24 mouse cellular contexts compared by ENCODE assay signal in genomic region chr2:147515436-147515835, GRCm38 (mm10).
DNase-seq lines count a peak whose midpoint lies in the region; ATAC-seq lines count a peak whose summit lies in the region.
"Had no signal": no experiment of that assay in that cellular context is flagged by ENCODE, and none has a peak within 500 bp of the region (broad histone marks: within the 10 kb centered on the region; RNA-seq: fewer than 3 reads in every experiment).

No protein-coding gene starts in this region.

- no peak for ATAC-seq in heart, embryonic 11.5 days (replicated peaks; ENCODE audit: insufficient number of reproducible peaks, low FRiP score, low TSS enrichment)
- ATAC-seq: activated CD4-positive, CD25-positive, alpha-beta regulatory T cell, adult 4 months; forebrain, embryonic 13.5 days; liver, embryonic 12.5 days had no signal

- H3K4me3 ChIP-seq in heart, embryonic 11.5 days (ENCODE audit: low read depth, low read length): no peak overlapping the region
- H3K4me3 ChIP-seq: embryonic facial prominence, embryonic 12.5 days; erythroblast, embryonic 14.5 days; forebrain, embryonic 13.5 days; heart, embryonic 15.5 days; left cerebral cortex, adult 2 months; liver, embryonic 12.5 days; lung, embryonic 15.5 days; midbrain, embryonic 10.5 days had no signal

- no peak overlapping the region for H3K4me2 ChIP-seq in heart, embryonic 11.5 days
- H3K4me2 ChIP-seq: embryonic facial prominence, embryonic 12.5 days; forebrain, embryonic 13.5 days; heart, embryonic 15.5 days; hindbrain, embryonic 14.5 days; liver, embryonic 12.5 days; lung, embryonic 15.5 days had no signal

- DNase-seq in adrenal gland, postnatal 10 days: peak; percentile 62
- DNase-seq in adrenal gland, adult 18-20 months (ENCODE audit: low spot score in 2 of 2): no peak
- DNase-seq in heart, adult 18-20 months: peak; percentile 34 to 41
- DNase-seq in adrenal gland, postnatal 14 days: peak; percentile 46
- peak; percentile 2 to 3 for DNase-seq in cerebellum, postnatal 36 days
- no peak for DNase-seq in gastrocnemius, postnatal 25 days
- DNase-seq in c-Kit-positive CD71-positive TER-119-positive erythroid progenitor cells, embryonic 14.5 days (ENCODE audit: low spot score): no peak
- DNase-seq: gastrocnemius, postnatal 14 days; kidney, adult 8-10 months; kidney, postnatal 36 days; layer of hippocampus, adult 9-11 months had no signal

- 73% methylated on average over 3 of the region's 3 CpGs for WGBS in heart, embryonic 11.5 days (ENCODE audit: insufficient replicate concordance)

- no peaks in the 10 kb centered on the region for H3K4me1 ChIP-seq in heart, embryonic 11.5 days (ENCODE audit: control insufficient read depth, insufficient read depth, low read length)
- H3K4me1 ChIP-seq: embryonic facial prominence, embryonic 12.5 days; forebrain, embryonic 13.5 days; heart, embryonic 15.5 days; liver, embryonic 12.5 days; lung, embryonic 15.5 days; midbrain, embryonic 10.5 days had no signal

- no peaks in the 10 kb centered on the region for H3K27me3 ChIP-seq in heart, embryonic 11.5 days (ENCODE audit: control insufficient read depth, insufficient read depth, low read length)
- H3K27me3 ChIP-seq: embryonic facial prominence, embryonic 12.5 days; forebrain, embryonic 13.5 days; heart, embryonic 15.5 days; liver, embryonic 12.5 days; lung, embryonic 15.5 days had no signal

- no peak overlapping the region for H3K27ac ChIP-seq in heart, embryonic 11.5 days (ENCODE audit: low read depth, low read length)
- H3K27ac ChIP-seq: embryonic facial prominence, embryonic 12.5 days; forebrain, embryonic 13.5 days; heart, embryonic 15.5 days; hindbrain, embryonic 14.5 days; left cerebral cortex, adult 2 months; liver, embryonic 12.5 days; lung, embryonic 15.5 days; macrophage; midbrain, embryonic 10.5 days had no signal

- H3K36me3 ChIP-seq in heart, embryonic 11.5 days (ENCODE audit: control insufficient read depth, insufficient read depth, low read length): no peaks in the 10 kb centered on the region
- H3K36me3 ChIP-seq: embryonic facial prominence, embryonic 12.5 days; G1E; heart, embryonic 15.5 days; liver, embryonic 12.5 days; lung, embryonic 15.5 days; midbrain, embryonic 10.5 days had no signal

- no peaks in the 10 kb centered on the region for H3K9me3 ChIP-seq in heart, embryonic 11.5 days (replicated peaks; ENCODE audit: control insufficient read depth, low read length)
- H3K9me3 ChIP-seq: embryonic facial prominence, embryonic 12.5 days; forebrain, embryonic 13.5 days; heart, embryonic 15.5 days; liver, embryonic 12.5 days; lung, embryonic 15.5 days; midbrain, embryonic 10.5 days had no signal

- no peak overlapping the region for H3K9ac ChIP-seq in heart, embryonic 11.5 days (ENCODE audit: low read depth, low read length)
- H3K9ac ChIP-seq: embryonic facial prominence, embryonic 12.5 days; forebrain, embryonic 13.5 days; heart, embryonic 15.5 days; hindbrain, embryonic 14.5 days; liver, embryonic 12.5 days; lung, embryonic 15.5 days had no signal

Comparison
In these comparisons a context has a peak if more than half of its experiments do, and no peak if none do; other contexts are left out.
1. DNase-seq: peak in adrenal gland, postnatal 10 days (single experiment), heart, adult 18-20 months (2 of 2), adrenal gland, postnatal 14 days (single experiment) and cerebellum, postnatal 36 days (2 of 2); none in adrenal gland, adult 18-20 months (0 of 2), gastrocnemius, postnatal 25 days (single experiment) and c-Kit-positive CD71-positive TER-119-positive erythroid progenitor cells, embryonic 14.5 days (single experiment).